Mouse (Mus musculus) frontal cortex, postnatal 25 days (tissue): ENCODE data around the gene Cldn15.
"Not testable (repeated sequence)": the region's sequence is repeated elsewhere in the genome, so short reads cannot be mapped to it uniquely, and the experiment has no call there.

Source experiments
- DNase-seq, 2 experiments: peaks; one replicate each; pipeline ENCODE4 v3.0.0; 2022; ENCODE audit warnings: low spot score in 2 of 2

Cldn15 gene

DNA sequence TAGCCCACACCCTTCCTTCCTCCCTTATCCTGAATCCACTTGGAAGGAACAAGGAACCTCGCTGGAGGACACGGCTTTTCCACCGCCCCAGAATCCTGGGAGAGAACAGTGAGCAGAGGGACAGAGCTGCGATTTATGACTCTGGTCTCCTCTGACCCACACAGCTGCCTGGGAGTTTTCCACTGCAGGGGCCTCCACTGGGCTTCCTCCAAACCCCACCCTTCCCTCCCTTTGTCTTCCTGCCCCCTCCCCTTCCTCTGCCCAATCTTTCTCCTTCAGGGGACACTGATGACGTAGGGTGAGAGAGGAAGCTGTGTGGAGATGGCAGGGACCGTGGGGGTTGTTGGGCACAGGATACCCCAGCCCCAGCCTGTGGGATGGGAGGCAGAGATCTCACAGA is at the start of gene Cldn15:
Gene Cldn15 (plus strand): TSS at position 286 of the 400 bp plus-strand sequence.
- no peak for DNase-seq

DNA sequence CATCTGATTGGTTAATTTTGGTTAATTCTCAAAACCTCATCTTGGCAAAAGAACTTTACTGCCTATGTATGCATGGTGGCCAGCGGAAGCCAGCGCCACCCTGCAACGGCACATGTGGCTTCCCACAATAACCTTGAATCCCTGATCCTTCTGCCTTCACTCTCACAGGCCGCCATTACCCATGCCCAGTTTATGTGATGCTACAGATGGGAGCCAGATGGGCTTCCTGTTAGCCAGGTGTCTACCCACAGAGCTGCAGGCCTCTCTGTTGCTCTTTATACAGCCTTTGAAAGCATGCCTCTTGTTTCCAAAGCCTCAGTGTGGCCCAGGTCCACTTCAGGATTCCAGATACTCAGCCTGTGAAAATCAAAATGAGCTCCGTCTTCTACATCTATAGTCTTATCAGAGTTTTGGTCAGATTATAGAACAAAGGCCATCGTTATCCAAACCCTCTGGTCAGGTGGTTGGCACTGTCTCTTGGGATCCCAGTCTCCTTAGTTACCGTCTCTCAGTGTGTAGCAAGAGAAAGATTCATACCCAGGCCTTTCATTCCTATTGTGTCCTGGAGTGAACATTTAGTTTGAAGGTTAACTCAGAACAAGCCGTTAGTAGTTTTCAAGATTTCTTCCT is 48.7 kb upstream of the Cldn15 start:
- no peak for DNase-seq

DNA sequence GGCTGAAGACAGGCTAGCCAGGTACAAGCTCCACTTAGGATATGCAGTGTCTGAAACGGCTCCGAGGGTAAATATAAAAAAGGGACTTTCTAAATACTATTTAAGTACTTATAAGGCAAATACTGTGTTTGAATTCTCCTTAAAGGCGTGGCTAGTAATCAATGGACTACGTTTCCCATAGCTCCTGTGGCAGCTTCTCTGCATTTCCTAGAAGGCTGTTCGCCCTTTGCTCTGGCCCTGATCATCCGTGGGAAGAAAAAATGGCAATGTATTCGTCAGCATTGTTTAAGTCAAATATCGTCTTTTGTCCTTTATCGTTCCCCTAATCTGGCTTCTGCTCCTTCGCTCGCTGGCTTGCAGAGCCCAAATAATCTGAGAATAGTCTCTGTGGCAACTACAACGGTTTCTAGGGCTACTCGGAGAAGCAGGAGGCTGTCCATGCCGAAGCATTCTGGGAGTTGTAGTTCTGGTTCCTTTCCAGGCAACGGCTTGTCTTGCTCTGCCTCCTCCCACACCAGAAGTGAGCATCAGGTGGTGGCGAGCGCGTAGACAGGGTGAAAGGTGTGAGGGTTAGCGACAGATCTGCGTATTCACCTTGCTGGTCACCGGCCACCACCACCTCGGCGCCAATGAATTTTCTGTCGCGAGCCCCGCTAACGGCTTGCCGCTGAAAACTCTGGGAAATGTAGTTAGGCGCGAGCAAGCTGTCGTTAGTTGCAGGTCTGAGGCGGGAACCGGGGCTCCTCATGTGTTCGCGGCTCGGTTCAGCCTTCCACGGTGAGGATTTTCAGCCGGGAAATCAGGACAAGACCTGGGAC is 47.6 kb upstream of the Cldn15 start:
- DNase-seq, result peak; percentile 50 to 74

DNA sequence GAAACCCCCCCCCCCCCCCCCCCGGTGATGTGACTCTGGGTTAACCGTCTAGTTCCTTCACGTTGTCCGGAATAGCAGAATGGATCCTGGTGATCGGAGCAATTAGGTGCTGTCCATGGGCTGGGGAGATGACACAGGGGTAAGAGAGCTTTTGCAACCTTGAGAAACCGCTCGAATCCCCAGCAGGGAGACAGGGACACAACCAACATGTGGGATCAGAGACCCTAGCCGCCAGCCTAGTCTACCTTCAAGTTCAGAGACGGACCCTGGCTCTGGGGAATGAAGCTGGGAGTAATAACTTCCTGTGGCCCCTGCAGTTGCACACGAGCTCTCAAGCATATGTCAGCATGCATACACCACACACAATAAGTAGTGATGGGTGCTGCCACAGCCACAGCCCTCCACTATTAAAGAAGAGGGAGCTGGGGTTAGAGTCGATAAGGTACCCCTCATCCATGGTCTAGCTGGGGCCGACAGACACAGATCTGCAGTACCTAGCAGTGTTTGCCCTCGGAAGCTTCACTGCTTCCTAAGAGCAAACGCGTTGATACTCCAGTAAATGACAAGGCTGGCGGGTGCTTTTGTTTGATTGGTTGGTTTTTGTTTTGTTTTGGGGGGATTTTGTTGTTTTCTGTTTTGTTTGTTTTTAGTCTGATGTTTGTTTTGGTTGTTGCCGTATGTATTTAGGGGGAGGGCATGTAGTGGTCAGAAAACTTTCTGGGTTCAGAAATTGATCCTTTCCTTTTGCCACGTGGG is 46.7 kb upstream of the Cldn15 start:
- DNase-seq, result no peak

DNA sequence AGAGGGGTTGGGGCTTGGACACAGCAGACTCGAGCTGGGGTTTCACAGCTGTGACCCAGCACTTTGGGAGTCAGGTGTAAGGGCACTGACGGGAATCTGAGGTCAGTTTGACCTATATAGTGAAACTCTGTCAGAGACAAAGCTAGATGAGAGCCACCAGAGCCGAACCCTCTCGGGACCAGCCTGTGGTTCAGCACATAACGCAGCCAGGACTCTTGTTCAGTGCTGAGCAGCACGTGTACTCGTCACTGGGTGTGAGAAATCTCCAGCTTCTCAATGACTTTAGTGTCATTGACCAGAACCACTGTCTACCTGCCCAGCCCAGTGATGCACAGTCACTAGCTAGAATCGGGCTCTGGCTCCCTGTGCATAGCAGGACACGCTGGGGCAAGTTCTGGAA is 43.6 kb upstream of the Cldn15 start:
- DNase-seq, result no peak

DNA sequence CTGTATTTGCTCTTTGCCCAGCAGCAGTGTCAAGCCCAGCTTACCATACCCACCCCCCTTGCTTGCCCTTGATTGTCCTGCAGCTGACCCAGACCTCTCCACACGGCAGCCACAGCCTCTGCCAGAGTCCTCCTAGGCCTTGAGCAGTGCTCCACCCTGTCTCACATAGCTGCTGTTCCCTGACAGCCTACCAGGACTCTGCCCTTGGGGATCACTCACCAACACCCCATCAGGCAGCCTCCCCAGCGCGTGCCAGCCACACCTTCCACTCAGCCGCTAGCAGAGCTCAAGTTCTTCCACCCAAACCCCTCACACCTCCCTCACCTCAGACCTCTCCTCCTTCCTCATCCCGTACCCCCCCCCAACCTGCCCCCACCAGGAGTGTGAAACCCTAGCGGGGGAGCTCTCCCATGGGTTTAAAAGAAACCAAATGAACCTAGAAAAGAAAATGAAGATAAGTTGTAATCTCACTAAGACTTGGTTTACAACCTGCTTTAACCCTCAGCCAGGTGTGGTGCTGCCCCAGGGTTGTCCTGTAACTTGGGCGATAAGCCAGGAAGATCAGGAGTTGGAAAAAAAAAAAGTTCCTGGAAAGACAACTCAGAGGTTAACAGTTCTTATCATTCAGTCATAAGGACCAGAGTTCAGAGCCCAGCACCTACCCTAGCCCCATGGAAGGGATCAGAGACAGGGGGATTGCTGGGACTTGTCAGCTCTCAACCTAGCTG is 42.5 kb upstream of the Cldn15 start:
- no peak for DNase-seq

- peak; percentile 80 to 81 for DNase-seq
These were observed 37.3 kb upstream of the Cldn15 start for GRCm38 (mm10) chr5:136929073-136929472.

- no peak for DNase-seq
These were observed 34.5 kb upstream of the Cldn15 start for GRCm38 (mm10) chr5:136931896-136932295.

GRCm38 (mm10) chr5:136932956-136933355 is 33.5 kb upstream of the Cldn15 start:
- no peak for DNase-seq

DNA sequence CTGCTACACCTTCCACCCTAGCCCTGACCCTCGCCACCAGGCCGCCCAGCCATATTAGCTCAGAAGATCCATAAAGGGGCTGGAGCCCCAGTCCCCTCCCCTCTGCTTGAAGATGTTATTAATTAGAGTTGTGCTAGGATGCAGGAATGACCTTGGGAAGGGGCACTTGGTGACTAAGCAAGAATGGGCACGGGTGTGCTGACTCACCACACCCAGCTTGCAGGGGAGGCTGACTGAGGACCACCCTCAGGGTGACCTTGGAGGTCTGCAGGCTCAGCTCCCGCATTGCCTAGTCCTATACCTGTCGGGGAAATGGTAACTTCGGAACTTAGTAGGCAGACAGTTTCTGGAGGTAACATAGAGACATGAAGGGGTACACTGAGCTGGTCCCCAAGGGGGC is 32.5 kb upstream of the Cldn15 start:
- no peak for DNase-seq

- DNase-seq, result no peak
These were observed 30.3 kb upstream of the Cldn15 start for GRCm38 (mm10) chr5:136935905-136936695.

- no peak for DNase-seq
These were observed 29.7 kb upstream of the Cldn15 start for GRCm38 (mm10) chr5:136936750-136937149.

DNA sequence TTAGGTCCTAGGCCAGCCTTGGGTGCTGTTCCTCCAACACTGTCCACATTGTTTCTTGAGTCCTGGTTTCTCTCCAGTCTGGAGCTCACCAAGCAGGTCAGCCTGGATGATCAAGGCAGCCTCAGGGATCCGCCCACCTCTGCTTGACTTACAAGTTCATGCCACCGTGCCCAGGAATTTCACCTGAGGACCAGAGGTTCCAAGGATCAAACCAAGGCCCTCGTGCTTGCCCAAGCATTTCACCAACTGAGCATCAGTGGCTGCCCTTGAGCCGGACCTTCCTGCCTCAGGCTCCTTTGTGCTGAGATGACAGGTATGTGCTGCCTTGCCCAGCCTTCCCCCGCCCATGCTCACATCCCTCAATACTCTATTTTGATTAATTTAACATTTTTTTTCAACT is 28.8 kb upstream of the Cldn15 start:
- no peak for DNase-seq

GRCm38 (mm10) chr5:136939284-136939683 is 27.1 kb upstream of the Cldn15 start:
- DNase-seq, result no peak

DNA sequence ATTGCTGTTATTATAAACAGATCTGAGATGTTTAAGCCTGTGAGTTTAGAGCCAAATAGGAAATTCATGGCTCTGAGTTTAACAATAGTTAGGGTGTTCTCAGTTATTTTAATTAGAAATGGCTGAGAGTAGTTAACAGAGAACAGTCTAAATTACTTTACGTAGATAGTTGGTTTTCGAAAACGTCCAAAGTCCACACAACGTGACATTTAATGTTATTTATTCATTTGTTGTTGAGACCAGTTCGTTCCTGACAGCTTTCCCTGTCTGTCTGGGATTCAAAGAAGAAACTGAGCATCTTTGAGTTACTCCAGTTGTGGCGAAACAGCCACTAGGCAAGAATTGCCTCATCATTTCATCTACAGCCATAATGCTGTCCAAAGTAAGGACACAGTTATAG is 26.4 kb upstream of the Cldn15 start:
- not testable (repeated sequence) for DNase-seq

- DNase-seq, result no peak
These were observed 25.4 kb upstream of the Cldn15 start for GRCm38 (mm10) chr5:136940845-136941560.

DNA sequence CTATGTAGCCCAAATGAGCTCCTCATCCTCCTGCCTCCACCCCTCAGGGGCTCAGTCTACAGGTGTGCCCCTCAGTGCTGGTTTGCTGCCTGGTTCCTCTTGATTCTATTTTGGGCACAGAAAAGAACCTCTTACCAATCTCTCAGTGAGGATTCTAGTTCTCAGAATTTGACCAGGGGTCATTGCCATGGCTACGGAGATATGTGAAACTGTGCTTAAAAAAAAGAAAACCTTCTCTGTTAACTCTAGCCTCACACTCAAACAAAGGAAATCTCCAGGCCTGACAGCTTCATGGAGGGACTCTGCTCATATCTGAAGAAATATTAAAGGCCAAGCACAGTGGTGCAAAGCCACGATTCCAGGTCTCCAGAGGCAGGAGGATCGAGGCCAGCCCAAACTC is 23.6 kb upstream of the Cldn15 start:
- no peak for DNase-seq

DNA sequence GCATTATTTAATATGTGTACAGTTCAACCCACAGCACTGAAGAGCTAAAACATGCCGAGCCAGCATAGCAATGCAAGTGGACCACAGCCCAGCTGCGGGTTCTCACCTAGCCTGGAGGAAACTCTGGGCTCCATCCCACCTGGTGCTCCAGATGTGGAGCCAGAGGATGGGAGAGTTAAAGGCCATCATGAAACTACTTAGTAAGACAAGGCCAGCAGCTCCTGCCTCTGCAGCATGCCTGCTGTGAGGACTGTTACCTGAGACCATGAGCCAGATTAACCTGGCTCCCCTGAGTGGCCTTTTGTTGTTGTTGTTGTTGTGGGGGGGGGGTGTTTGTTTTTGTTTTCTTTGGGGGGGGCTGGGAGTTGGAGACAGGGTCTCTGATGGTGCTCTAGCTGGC is 23.0 kb upstream of the Cldn15 start:
- no peak for DNase-seq

DNA sequence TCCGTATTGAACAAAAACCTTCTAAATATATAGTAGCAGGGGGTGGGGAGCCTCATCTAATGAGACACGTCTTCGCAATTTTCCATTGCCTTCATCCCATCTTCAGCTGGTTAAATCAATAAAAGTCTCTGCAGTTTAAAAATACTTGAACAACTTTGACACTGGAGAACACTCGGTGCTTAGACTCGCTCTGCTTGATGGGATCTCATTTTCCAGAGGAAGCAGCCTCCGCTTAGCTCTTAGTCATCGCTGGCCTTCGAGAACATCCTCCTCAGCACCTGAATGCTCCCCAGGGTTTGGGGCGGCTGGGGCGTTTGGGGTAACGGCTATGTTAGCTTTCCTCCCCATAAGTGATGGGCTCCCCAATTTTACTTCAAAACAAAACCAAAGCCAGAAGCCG is 21.3 kb upstream of the Cldn15 start:
- DNase-seq, result no peak

GRCm38 (mm10) chr5:136947874-136948273 is 18.5 kb upstream of the Cldn15 start:
- DNase-seq, result no peak
